Mouse (Mus musculus): Measurements from ENCODE around the gene Tsku. TPM values are rescaled to one million over a fixed set of nuclear protein-coding genes. Genes with fewer than 3 reads are reported as not detected.

Gene Tsku
- total and polyA plus RNA-seq, 2 experiments from 2014 or later: 6.1 to 32.1 TPM

- Histone ChIP-seq H3K4me2 (ENCODE audit: low read depth, low read length, poor library complexity, severe bottlenecking) (no peak overlapping the region), H3K4me3 (ENCODE audit: low read depth, low read length) (no peak overlapping the region), H3K27me3 (ENCODE audit: insufficient read depth, low read length) (no peaks in the 10 kb centered on the region), H3K27ac (ENCODE audit: low read depth, low read length) (no peak overlapping the region), H3K4me1 (ENCODE audit: insufficient read depth, low read length) (no peaks in the 10 kb centered on the region), H3K36me3 (ENCODE audit: insufficient read depth, low read length) (no peaks in the 10 kb centered on the region), H3K9ac (replicated peaks; ENCODE audit: low read length, poor library complexity, severe bottlenecking) (no peak overlapping the region), H3K9me3 (ENCODE audit: low read length) (no peaks in the 10 kb centered on the region)
- DNase-seq (ENCODE audit: low spot score) (no peak), ATAC-seq (ENCODE audit: low FRiP score) (no peak)
- 47% methylated on average over 10 of the region's 10 CpGs for WGBS
- TF ChIP-seq CTCF (IDR thresholded peaks at IDR 0.05): no peak
These were observed 8.7 kb upstream of the Tsku start for GRCm38 (mm10) chr7:98369762-98370369.

GRCm38 (mm10) chr7:98361662-98362061, 534 bp upstream of the Tsku start:
- peaks cover 13% of the 10 kb centered on the region; the same call in 1 of the 2 replicates for H3K4me1 ChIP-seq (ENCODE audit: insufficient read depth, low read length)
- TF ChIP-seq CTCF (IDR thresholded peaks at IDR 0.05): no peak
- H3K27me3 ChIP-seq (ENCODE audit: insufficient read depth, low read length): no peaks in the 10 kb centered on the region
- H3K9me3 ChIP-seq (ENCODE audit: low read length): no peaks in the 10 kb centered on the region
- H3K9ac ChIP-seq (replicated peaks; ENCODE audit: low read length, poor library complexity, severe bottlenecking): peak overlapping the region; percentile 75; the same call in 1 of the 2 replicates
- H3K4me2 ChIP-seq (ENCODE audit: low read depth, low read length, poor library complexity, severe bottlenecking): peak overlapping the region; percentile 98
- H3K4me3 ChIP-seq (ENCODE audit: low read depth, low read length): peak overlapping the region; percentile 90
- DNase-seq (ENCODE audit: low spot score): no peak
- H3K27ac ChIP-seq (ENCODE audit: low read depth, low read length): no peak overlapping the region
- H3K36me3 ChIP-seq (ENCODE audit: insufficient read depth, low read length): no peaks in the 10 kb centered on the region
- 44% methylated on average over 2 of the region's 2 CpGs for WGBS
- no peak for ATAC-seq (ENCODE audit: low FRiP score)

- no peaks in the 10 kb centered on the region for H3K36me3 ChIP-seq (ENCODE audit: insufficient read depth, low read length)
- ATAC-seq (ENCODE audit: low FRiP score) (peak; percentile 34), DNase-seq (ENCODE audit: low spot score) (no peak)
- peaks cover 21% of the 10 kb centered on the region; the same call in 1 of the 2 replicates for H3K4me1 ChIP-seq (ENCODE audit: insufficient read depth, low read length)
- no peak for TF ChIP-seq CTCF (IDR thresholded peaks at IDR 0.05)
- peak overlapping the region; percentile 79 for H3K27ac ChIP-seq (ENCODE audit: low read depth, low read length)
- peak overlapping the region; percentile 98 for H3K4me2 ChIP-seq (ENCODE audit: low read depth, low read length, poor library complexity, severe bottlenecking)
- H3K9ac ChIP-seq (replicated peaks; ENCODE audit: low read length, poor library complexity, severe bottlenecking): peak overlapping the region; percentile 75
- H3K4me3 ChIP-seq (ENCODE audit: low read depth, low read length): peak overlapping the region; percentile 90
- no peaks in the 10 kb centered on the region for H3K9me3 ChIP-seq (ENCODE audit: low read length)
- no peaks in the 10 kb centered on the region for H3K27me3 ChIP-seq (ENCODE audit: insufficient read depth, low read length)
- WGBS: under 1% methylated on average over 20 of the region's 20 CpGs
These were observed 522 bp downstream of the Tsku start for GRCm38 (mm10) chr7:98360621-98360990.

GRCm38 (mm10) chr7:98359951-98360620, 1.0 kb downstream of the Tsku start:
- peak overlapping the region; percentile 75 for H3K9ac ChIP-seq (replicated peaks; ENCODE audit: low read length, poor library complexity, severe bottlenecking)
- DNase-seq (ENCODE audit: low spot score) (peak; percentile 83), ATAC-seq (ENCODE audit: low FRiP score) (peak; percentile 77)
- H3K4me3 ChIP-seq (ENCODE audit: low read depth, low read length): peak overlapping the region; percentile 90
- under 1% methylated on average over 33 of the region's 33 CpGs for WGBS
- peaks cover 21% of the 10 kb centered on the region for H3K4me1 ChIP-seq (ENCODE audit: insufficient read depth, low read length)
- H3K9me3 ChIP-seq (ENCODE audit: low read length): no peaks in the 10 kb centered on the region
- H3K4me2 ChIP-seq (ENCODE audit: low read depth, low read length, poor library complexity, severe bottlenecking): peak overlapping the region; percentile 98
- TF ChIP-seq CTCF (IDR thresholded peaks at IDR 0.05): no peak
- peak overlapping the region; percentile 79 for H3K27ac ChIP-seq (ENCODE audit: low read depth, low read length)
- H3K36me3 ChIP-seq (ENCODE audit: insufficient read depth, low read length): no peaks in the 10 kb centered on the region
- no peaks in the 10 kb centered on the region for H3K27me3 ChIP-seq (ENCODE audit: insufficient read depth, low read length)

- H3K9me3 ChIP-seq (ENCODE audit: low read length): no peaks in the 10 kb centered on the region
- H3K27me3 ChIP-seq (ENCODE audit: insufficient read depth, low read length): no peaks in the 10 kb centered on the region
- WGBS: 50% methylated on average over 1 of the region's 1 CpGs
- peaks cover 21% of the 10 kb centered on the region for H3K4me1 ChIP-seq (ENCODE audit: insufficient read depth, low read length)
- no peak overlapping the region for H3K27ac ChIP-seq (ENCODE audit: low read depth, low read length)
- DNase-seq (ENCODE audit: low spot score): no peak
- no peak overlapping the region for H3K9ac ChIP-seq (replicated peaks; ENCODE audit: low read length, poor library complexity, severe bottlenecking)
- no peaks in the 10 kb centered on the region for H3K36me3 ChIP-seq (ENCODE audit: insufficient read depth, low read length)
- H3K4me3 ChIP-seq (ENCODE audit: low read depth, low read length): no peak overlapping the region
- no peak overlapping the region for H3K4me2 ChIP-seq (ENCODE audit: low read depth, low read length, poor library complexity, severe bottlenecking)
- no peak for ATAC-seq (ENCODE audit: low FRiP score)
- TF ChIP-seq CTCF (IDR thresholded peaks at IDR 0.05): no peak
These were observed 3.1 kb downstream of the Tsku start for GRCm38 (mm10) chr7:98358016-98358415.

DNA sequence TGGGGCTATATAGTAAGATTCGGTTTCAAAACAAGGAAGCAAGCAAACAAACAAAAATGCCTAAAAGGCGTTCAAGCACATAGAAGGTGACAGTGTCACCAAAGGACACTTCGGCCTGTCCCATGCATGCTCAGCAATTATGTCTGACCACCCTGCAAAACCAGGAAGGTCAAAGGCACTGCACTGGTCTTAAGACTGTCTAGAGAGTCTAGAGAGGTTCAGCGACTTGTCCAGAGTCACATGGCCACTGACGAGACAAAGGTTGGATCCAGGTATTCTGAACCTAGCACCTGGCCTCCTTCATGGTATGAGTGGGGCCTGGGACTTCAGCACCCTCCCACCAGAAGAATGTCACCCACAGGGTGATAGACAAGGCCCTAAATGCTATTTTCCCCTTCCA, 3.8 kb downstream of the Tsku start:
- DNase-seq (ENCODE audit: low spot score) (no peak), ATAC-seq (ENCODE audit: low FRiP score) (no peak)
- WGBS: 86% methylated on average over 5 of the region's 5 CpGs
- Histone ChIP-seq H3K27me3 (ENCODE audit: insufficient read depth, low read length) (no peaks in the 10 kb centered on the region), H3K9ac (replicated peaks; ENCODE audit: low read length, poor library complexity, severe bottlenecking) (no peak overlapping the region), H3K27ac (ENCODE audit: low read depth, low read length) (no peak overlapping the region), H3K36me3 (ENCODE audit: insufficient read depth, low read length) (peaks cover 4% of the 10 kb centered on the region), H3K4me2 (ENCODE audit: low read depth, low read length, poor library complexity, severe bottlenecking) (no peak overlapping the region), H3K4me3 (ENCODE audit: low read depth, low read length) (no peak overlapping the region), H3K9me3 (ENCODE audit: low read length) (no peaks in the 10 kb centered on the region), H3K4me1 (ENCODE audit: insufficient read depth, low read length) (peaks cover 21% of the 10 kb centered on the region)
- TF ChIP-seq CTCF (IDR thresholded peaks at IDR 0.05): no peak
